Mouse (Mus musculus) liver, adult (tissue): ENCODE data around the gene Ubash3b.

ENCODE experiments used
- GATA4 ChIP-seq: IDR thresholded peaks from 2 replicates; pipeline ENCODE4 v1.6.1; 2014; ENCODE audit warnings: mild to moderate bottlenecking, low read length; ENCODE audit not compliant: insufficient replicate concordance

Ubash3b gene

GRCm38 (mm10) chr9:41181372-41181771, 19.9 kb upstream of the Ubash3b start:
- TF ChIP-seq GATA4: no peak

GRCm38 (mm10) chr9:41179056-41179455, 17.6 kb upstream of the Ubash3b start:
- TF ChIP-seq GATA4: no peak

- no peak for TF ChIP-seq GATA4
These were observed 11.7 kb upstream of the Ubash3b start for GRCm38 (mm10) chr9:41173158-41173557.

- no peak for TF ChIP-seq GATA4
These were observed 10.9 kb upstream of the Ubash3b start for GRCm38 (mm10) chr9:41172426-41172825.

GRCm38 (mm10) chr9:41170026-41170425, 8.5 kb upstream of the Ubash3b start:
- TF ChIP-seq GATA4: no peak

GRCm38 (mm10) chr9:41168656-41169055, 7.2 kb upstream of the Ubash3b start:
- no peak for TF ChIP-seq GATA4

- TF ChIP-seq GATA4: no peak
These were observed 6.7 kb upstream of the Ubash3b start for GRCm38 (mm10) chr9:41168206-41168605.

- TF ChIP-seq GATA4: no peak
These were observed 5.4 kb upstream of the Ubash3b start for GRCm38 (mm10) chr9:41166886-41167285.

- no peak for TF ChIP-seq GATA4
These were observed 866 bp upstream of the Ubash3b start for GRCm38 (mm10) chr9:41162363-41162762.

- TF ChIP-seq GATA4: no peak
These were observed 841 bp downstream of the Ubash3b start for GRCm38 (mm10) chr9:41160536-41161176.

- no peak for TF ChIP-seq GATA4
These were observed 2.3 kb downstream of the Ubash3b start for GRCm38 (mm10) chr9:41159223-41159622.

- TF ChIP-seq GATA4: no peak
These were observed 3.5 kb downstream of the Ubash3b start for GRCm38 (mm10) chr9:41157872-41158567.

GRCm38 (mm10) chr9:41157020-41157871, 4.3 kb downstream of the Ubash3b start:
- TF ChIP-seq GATA4: no peak

- TF ChIP-seq GATA4: peak; percentile 44; the same call in 1 of the 2 replicates
These were observed 4.8 kb downstream of the Ubash3b start for GRCm38 (mm10) chr9:41156720-41157019.

GRCm38 (mm10) chr9:41156006-41156719, 5.3 kb downstream of the Ubash3b start:
- TF ChIP-seq GATA4: no peak

GRCm38 (mm10) chr9:41153979-41154378, 7.5 kb downstream of the Ubash3b start:
- no peak for TF ChIP-seq GATA4

GRCm38 (mm10) chr9:41153050-41153449, 8.4 kb downstream of the Ubash3b start:
- no peak for TF ChIP-seq GATA4
